Mouse (Mus musculus) midbrain, embryonic 11.5 days (tissue): ENCODE data around the gene Sirt6. TPM values are rescaled to one million over a fixed set of nuclear protein-coding genes. Genes with fewer than 3 reads are reported as not detected.
A peak's percentile ranks its signal among the peaks of the same experiment; 100 is the strongest.

ENCODE experiments used
- ATAC-seq: fragments of 200-750 bp; cut with Nextera tagmentation; 2 replicates; pipeline ENCODE4 v1.8.0; 2017; ENCODE audit warnings: moderate TSS enrichment, moderate library complexity; ENCODE audit not compliant: low FRiP score
- DNase-seq: peaks from one replicate; pipeline ENCODE4 v3.0.0; 2015; ENCODE audit warnings: low spot score; ENCODE audit errors: missing footprints
- H3K27ac ChIP-seq: fragments of 300-500 bp; sonication (generic); 2 replicates; pipeline ENCODE4 v1.5.1; 2014; ENCODE audit warnings: low read depth, low read length
- H3K27me3 ChIP-seq: fragments of 300-500 bp; sonication (generic); 2 replicates; pipeline ENCODE4 v1.6.1; 2014; ENCODE audit warnings: mild to moderate bottlenecking, low read length, moderate library complexity, mixed read lengths; ENCODE audit not compliant: control insufficient read depth, insufficient read depth
- H3K36me3 ChIP-seq: fragments of 300-500 bp; sonication (generic); 2 replicates; pipeline ENCODE4 v1.6.1; 2014; ENCODE audit warnings: mild to moderate bottlenecking, low read length, moderate library complexity, mixed read lengths; ENCODE audit not compliant: control insufficient read depth, insufficient read depth
- H3K4me1 ChIP-seq: fragments of 300-500 bp; sonication (generic); 2 replicates; pipeline ENCODE4 v1.6.1; 2014; ENCODE audit warnings: low read length; ENCODE audit not compliant: control insufficient read depth, insufficient read depth
- H3K4me2 ChIP-seq: fragments of 300-500 bp; sonication (generic); 2 replicates; pipeline ENCODE4 v1.6.1; 2014; ENCODE audit warnings: mild to moderate bottlenecking, moderate library complexity
- H3K4me3 ChIP-seq: fragments of 300-500 bp; sonication (generic); 2 replicates; pipeline ENCODE4 v1.5.1; 2014; ENCODE audit warnings: low read depth, low read length
- H3K9ac ChIP-seq: fragments of 300-500 bp; sonication (generic); 2 replicates; pipeline ENCODE4 v1.6.1; 2014; ENCODE audit warnings: low read length
- H3K9me3 ChIP-seq: fragments of 300-500 bp; sonication (generic); 2 replicates; pipeline ENCODE4 v1.6.1; 2016; ENCODE audit warnings: low read length; ENCODE audit not compliant: control insufficient read depth
- WGBS: fragments of 180-500 bp; shearing (Covaris S2); extraction: QIAGEN DNeasy Blood & Tissue Kit; methylation state at CpG from one replicate; pipeline ENCODE4 v1.1.7; 2014; 5-methylcytosine and 5-hydroxymethylcytosine counted together
- polyA plus RNA-seq: library from polyadenylated mRNA; unstranded; fragments of >200 nt; fragmentation: Nextera tagmentation; extraction: Ambion mirVana; gene quantifications from 2 replicates; pipeline ENCODE4 v1.2.1, GENCODE M21; 2014

The Sirt6 gene
- polyA plus RNA-seq, 1 experiment from 2014 or later = 36.6 TPM

DNA sequence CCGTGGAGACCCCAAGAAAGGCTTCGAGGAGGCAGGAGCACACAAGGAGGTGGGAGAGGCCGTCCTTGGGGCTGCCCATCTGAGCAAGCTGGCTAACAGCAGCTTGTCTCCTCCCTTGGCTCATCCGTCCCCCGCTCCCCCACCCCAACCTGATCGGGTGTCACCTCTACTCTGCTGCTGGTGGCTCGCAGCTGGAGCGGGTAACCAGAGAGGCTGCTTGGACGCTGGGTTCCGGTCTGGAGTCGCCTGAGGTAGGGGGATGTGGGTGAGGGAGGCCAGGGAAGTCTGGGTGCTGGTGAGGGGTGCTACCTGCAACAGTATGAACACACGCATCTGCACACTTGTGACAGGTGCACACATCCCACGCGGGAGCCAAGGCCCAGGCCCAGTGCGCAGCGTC, 793 bp upstream of the Sirt6 start, which contains the start of gene Ankrd24:
Ankrd24 (plus strand) TSS at position 151 of the 400 bp plus-strand sequence.
- 84% methylated on average over 16 of the region's 16 CpGs for WGBS
- peaks cover 17% of the 10 kb centered on the region for H3K4me1 ChIP-seq
- peaks cover 6% of the 10 kb centered on the region; the same call in 1 of the 2 replicates for H3K36me3 ChIP-seq
- H3K4me2 ChIP-seq = peak within 1 kb of the TSS; percentile 81
- H3K4me3 ChIP-seq = peak within 1 kb of the TSS; percentile 72
- H3K27ac ChIP-seq = peak within 1 kb of the TSS; percentile 80
- H3K9ac ChIP-seq = peak within 1 kb of the TSS; percentile 89
- no peaks in the 10 kb centered on the region for H3K9me3 ChIP-seq
- DNase-seq = peak; percentile 76
- H3K27me3 ChIP-seq = no peaks in the 10 kb centered on the region
- no peak for ATAC-seq

- H3K9ac ChIP-seq = peak overlapping the region; percentile 89
- H3K4me2 ChIP-seq = peak overlapping the region; percentile 81
- peaks cover 14% of the 10 kb centered on the region for H3K4me1 ChIP-seq
- WGBS = 65% methylated on average over 7 of the region's 7 CpGs
- peak overlapping the region; percentile 80 for H3K27ac ChIP-seq
- peak overlapping the region; percentile 72 for H3K4me3 ChIP-seq
- no peaks in the 10 kb centered on the region for H3K27me3 ChIP-seq
- H3K9me3 ChIP-seq = no peaks in the 10 kb centered on the region
- DNase-seq (no peak), ATAC-seq (peak; percentile 41)
- peaks cover 6% of the 10 kb centered on the region; the same call in 1 of the 2 replicates for H3K36me3 ChIP-seq
These were observed 231 bp upstream of the Sirt6 start for GRCm38 (mm10) chr10:81627836-81628220.

DNA sequence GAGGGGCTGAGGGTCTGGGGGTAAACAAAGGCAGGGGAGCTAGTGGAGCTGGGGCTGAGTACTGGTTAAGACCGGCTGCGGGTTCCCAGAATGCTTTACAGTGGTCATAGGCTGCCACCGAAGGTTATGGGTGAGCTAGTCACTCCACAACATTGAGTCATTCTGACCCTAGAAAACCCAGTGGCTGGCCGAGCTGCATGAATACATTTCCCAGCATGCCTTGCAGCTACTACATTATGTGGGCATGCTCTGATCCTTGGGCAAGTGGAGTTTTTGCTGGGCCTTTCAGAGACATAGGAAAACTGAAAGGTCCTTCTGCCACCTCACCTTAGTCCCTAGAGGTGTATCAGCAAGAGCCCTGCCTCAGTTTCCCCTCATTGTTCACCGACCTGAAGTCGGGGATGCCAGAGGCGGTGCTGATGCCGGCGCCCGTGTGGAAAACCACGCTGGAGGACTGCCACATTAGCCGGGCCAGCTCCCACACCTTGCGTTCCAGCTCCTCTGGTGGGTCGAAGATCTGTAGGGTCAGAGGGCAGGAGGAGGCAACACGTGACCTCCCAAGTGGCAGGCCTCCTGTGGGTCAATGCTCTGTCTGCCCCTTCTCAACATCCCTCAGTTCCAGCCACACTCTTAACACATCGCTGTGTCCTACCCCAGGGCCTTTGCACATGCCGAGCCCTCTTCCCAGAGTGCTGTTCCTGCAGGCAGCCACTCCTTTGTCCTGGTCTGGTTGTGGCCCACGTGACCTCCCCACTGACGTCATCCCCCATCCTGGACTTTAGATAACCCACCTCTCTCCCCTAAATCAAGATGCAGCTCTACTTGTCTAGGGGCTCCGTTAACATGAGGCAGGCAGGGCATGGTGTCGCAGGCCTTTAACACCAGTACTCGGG, 1.2 kb downstream of the Sirt6 start:
- Histone ChIP-seq H3K27me3 (no peaks in the 10 kb centered on the region), H3K9ac (peak overlapping the region; percentile 89), H3K9me3 (no peaks in the 10 kb centered on the region), H3K36me3 (peaks cover 11% of the 10 kb centered on the region), H3K4me2 (peak overlapping the region; percentile 81), H3K4me3 (peak overlapping the region; percentile 72), H3K4me1 (peaks cover 14% of the 10 kb centered on the region), H3K27ac (no peak overlapping the region)
- no peak for DNase-seq
- peak; percentile 11; the same call in 1 of the 2 replicates for ATAC-seq
- WGBS = 89% methylated on average over 22 of the region's 22 CpGs

- Histone ChIP-seq H3K27me3 (no peaks in the 10 kb centered on the region), H3K36me3 (peaks cover 16% of the 10 kb centered on the region), H3K4me3 (no peak overlapping the region), H3K4me1 (peaks cover 14% of the 10 kb centered on the region), H3K9ac (no peak overlapping the region), H3K4me2 (no peak overlapping the region), H3K9me3 (no peaks in the 10 kb centered on the region), H3K27ac (no peak overlapping the region)
- ATAC-seq (no peak), DNase-seq (no peak)
- WGBS = 58% methylated on average over 8 of the region's 8 CpGs
These were observed 4.2 kb downstream of the Sirt6 start for GRCm38 (mm10) chr10:81623441-81623840.

- 60% methylated on average over 9 of the region's 9 CpGs for WGBS
- ATAC-seq (no peak), DNase-seq (no peak)
- H3K4me3 ChIP-seq = no peak overlapping the region
- H3K27me3 ChIP-seq = no peaks in the 10 kb centered on the region
- no peak overlapping the region for H3K9ac ChIP-seq
- H3K9me3 ChIP-seq = no peaks in the 10 kb centered on the region
- no peaks in the 10 kb centered on the region for H3K4me1 ChIP-seq
- no peak overlapping the region for H3K27ac ChIP-seq
- H3K36me3 ChIP-seq = peaks cover 16% of the 10 kb centered on the region
- no peak overlapping the region for H3K4me2 ChIP-seq
These were observed 6.8 kb downstream of the Sirt6 start for GRCm38 (mm10) chr10:81620786-81621185.

DNA sequence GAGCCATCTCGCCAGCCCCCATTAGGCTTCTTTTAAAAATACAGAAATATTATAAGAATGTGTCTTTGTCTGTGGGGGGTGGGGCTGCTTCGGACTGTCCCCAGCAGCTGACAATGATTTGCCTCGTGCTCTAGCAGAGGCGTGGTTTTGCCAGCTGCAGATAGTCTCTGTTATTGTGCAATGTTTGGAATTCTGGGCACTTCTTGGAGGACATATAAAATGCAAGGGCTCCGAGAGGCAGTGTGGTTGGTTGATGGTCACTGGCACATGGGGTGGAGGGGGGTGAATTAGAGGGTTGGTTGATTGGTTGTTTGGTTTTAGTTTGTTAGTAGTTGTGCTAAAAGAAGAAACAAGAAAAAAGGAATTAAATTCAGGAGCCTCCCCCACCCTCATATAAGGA, 7.6 kb downstream of the Sirt6 start:
- no peak for DNase-seq
- no peak overlapping the region for H3K27ac ChIP-seq
- no peak for ATAC-seq
- H3K9ac ChIP-seq = no peak overlapping the region
- no peaks in the 10 kb centered on the region for H3K27me3 ChIP-seq
- WGBS = 91% methylated on average over 5 of the region's 5 CpGs
- H3K36me3 ChIP-seq = peaks cover 12% of the 10 kb centered on the region
- no peak overlapping the region for H3K4me3 ChIP-seq
- H3K9me3 ChIP-seq = no peaks in the 10 kb centered on the region
- no peak overlapping the region for H3K4me2 ChIP-seq
- no peaks in the 10 kb centered on the region for H3K4me1 ChIP-seq

DNA sequence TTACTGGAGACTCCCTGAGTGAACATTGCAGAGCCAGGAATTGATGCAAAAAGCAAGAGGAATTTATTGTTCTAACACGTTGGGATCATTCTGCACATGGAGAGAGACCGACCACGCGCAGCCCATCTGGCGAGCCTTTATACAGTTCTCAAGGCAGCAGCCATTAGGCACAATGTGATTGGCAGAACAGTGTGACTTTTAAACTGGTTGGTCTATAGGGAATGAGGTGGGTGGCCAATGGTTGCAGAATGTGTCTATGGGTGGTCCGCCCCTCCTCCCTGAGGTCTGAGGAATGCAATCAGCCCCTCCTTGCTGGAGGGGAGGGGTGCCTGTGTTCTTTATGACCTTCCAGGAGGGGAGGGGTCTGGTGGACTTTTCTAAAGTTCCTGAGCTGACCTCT, 12.1 kb downstream of the Sirt6 start:
- Histone ChIP-seq H3K27ac (no peak overlapping the region), H3K4me1 (no peaks in the 10 kb centered on the region), H3K36me3 (0 out of 2 replicates have a peak, but pooled peaks cover under 1% of the 10 kb centered on the region), H3K27me3 (no peaks in the 10 kb centered on the region), H3K4me2 (no peak overlapping the region), H3K4me3 (no peak overlapping the region), H3K9me3 (no peaks in the 10 kb centered on the region), H3K9ac (no peak overlapping the region)
- DNase-seq = no peak
- ATAC-seq = no peak
- WGBS = 70% methylated on average over 6 of the region's 6 CpGs

GRCm38 (mm10) chr10:81612779-81613178, 14.8 kb downstream of the Sirt6 start:
- Histone ChIP-seq H3K9me3 (no peaks in the 10 kb centered on the region), H3K36me3 (no peaks in the 10 kb centered on the region), H3K27ac (no peak overlapping the region), H3K4me2 (no peak overlapping the region), H3K9ac (no peak overlapping the region), H3K27me3 (no peaks in the 10 kb centered on the region), H3K4me1 (no peaks in the 10 kb centered on the region), H3K4me3 (no peak overlapping the region)
- DNase-seq (no peak), ATAC-seq (no peak)
- 74% methylated on average over 3 of the region's 3 CpGs for WGBS

- Histone ChIP-seq H3K36me3 (no peaks in the 10 kb centered on the region), H3K4me3 (no peak overlapping the region), H3K27ac (no peak overlapping the region), H3K9ac (no peak overlapping the region), H3K4me1 (peaks cover 6% of the 10 kb centered on the region; the same call in 1 of the 2 replicates), H3K4me2 (no peak overlapping the region), H3K9me3 (no peaks in the 10 kb centered on the region), H3K27me3 (no peaks in the 10 kb centered on the region)
- 95% methylated on average over 1 of the region's 1 CpGs for WGBS
- DNase-seq (no peak), ATAC-seq (no peak)
These were observed 19.3 kb downstream of the Sirt6 start for GRCm38 (mm10) chr10:81608308-81608707.
